14 mouse cellular contexts compared by ENCODE assay signal in the genomic region with DNA sequence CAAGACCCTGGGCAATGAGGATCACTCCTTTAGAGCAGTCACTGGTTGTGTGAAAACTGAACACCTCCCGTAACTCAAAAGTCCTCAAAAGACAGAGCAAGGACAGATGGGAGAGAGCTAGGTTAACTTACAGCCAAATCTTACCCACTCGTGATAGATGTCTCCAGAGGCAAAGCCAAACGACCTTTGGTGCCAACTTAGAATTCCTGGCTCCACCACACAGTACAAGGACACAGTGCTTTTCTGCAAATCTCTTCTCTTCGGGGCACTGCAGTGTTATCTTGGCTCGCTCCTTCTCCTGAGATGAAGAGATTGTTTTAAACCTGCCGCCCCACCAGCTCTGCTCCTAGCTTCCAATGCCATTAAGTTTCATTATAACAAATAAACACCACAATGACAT.
"Had no signal": no experiment of that assay in that cellular context is flagged by ENCODE, and none has a peak within 500 bp of the region (broad histone marks: within the 10 kb centered on the region; RNA-seq: fewer than 3 reads in every experiment).

No protein-coding gene starts in this region.

- ATAC-seq: liver, postnatal 0 days had no signal

- DNase-seq: kidney, postnatal 25 days; liver; liver, embryonic 13.5 days; liver, postnatal 0 days; lung, postnatal 14 days; thymus, postnatal 4 days had no signal

- H3K4me3 ChIP-seq: kidney, embryonic 15.5 days; limb, embryonic 12.5 days; liver, embryonic 13.5 days; lung, embryonic 15.5 days; midbrain, embryonic 12.5 days; myocyte; neural tube, embryonic 12.5 days had no signal

- H3K27ac ChIP-seq: kidney, embryonic 15.5 days; limb, embryonic 12.5 days; liver, embryonic 13.5 days; lung, embryonic 15.5 days; macrophage; midbrain, embryonic 12.5 days; neural tube, embryonic 12.5 days; stomach, postnatal 0 days had no signal

- H3K4me1 ChIP-seq: kidney, embryonic 15.5 days; liver, embryonic 13.5 days; lung, embryonic 15.5 days; neural tube, embryonic 12.5 days had no signal

- H3K9me3 ChIP-seq: kidney, embryonic 15.5 days; limb, embryonic 12.5 days; liver, embryonic 13.5 days; lung, embryonic 15.5 days; midbrain, embryonic 12.5 days; neural tube, embryonic 12.5 days had no signal

- H3K36me3 ChIP-seq: kidney, embryonic 15.5 days; limb, embryonic 12.5 days; liver, embryonic 13.5 days; lung, embryonic 15.5 days; midbrain, embryonic 12.5 days; neural tube, embryonic 12.5 days had no signal

- H3K27me3 ChIP-seq: kidney, embryonic 15.5 days; liver, embryonic 13.5 days; lung, embryonic 15.5 days; midbrain, embryonic 12.5 days; neural tube, embryonic 12.5 days had no signal

- H3K9ac ChIP-seq: kidney, embryonic 15.5 days; limb, embryonic 12.5 days; liver, embryonic 13.5 days; liver, postnatal 0 days; lung, embryonic 15.5 days; midbrain, embryonic 12.5 days; neural tube, embryonic 12.5 days had no signal

- H3K4me2 ChIP-seq: kidney, embryonic 15.5 days; limb, embryonic 12.5 days; liver, embryonic 13.5 days; lung, embryonic 15.5 days; midbrain, embryonic 12.5 days; neural tube, embryonic 12.5 days had no signal
